Mouse (Mus musculus) left cerebral cortex, postnatal 25 days (tissue): ENCODE data around the gene Hic1. TPM values are rescaled to one million over a fixed set of nuclear protein-coding genes. Genes with fewer than 3 reads are reported as not detected.

Experiments used
- DNase-seq, 2 experiments: peaks; one replicate each; pipeline ENCODE4 v3.0.0; 2022; ENCODE audit warnings: low spot score in 2 of 2, mixed read lengths in 1 of 2
- intact Hi-C: fragments of 180-260 bp; cut with DNase I; formaldehyde crosslinking; loops from one replicate; pipeline ENCODE4 v1.15.1; 2025
- total RNA-seq, 2 experiments: library from RNA; stranded (reverse); gene quantifications; 2 replicates each; pipeline ENCODE4 v1.2.3; 2021

Gene Hic1
- total RNA-seq, 2 experiments from 2014 or later, result 3.3 to 3.5 TPM

GRCm38 (mm10) chr11:75171186-75171865 is 2.0 kb upstream of the Hic1 start:
- DNase-seq, result no peak
- intact Hi-C loops, result loop anchor here (10.0 kb wide), 2 partner anchors 337 to 403 kb away; partner anchors contain the start of gene Mnt

GRCm38 (mm10) chr11:75170136-75170751 is 925 bp upstream of the Hic1 start:
- intact Hi-C loops, result loop anchor here (10.0 kb wide), 2 partner anchors 335 to 405 kb away; partner anchors contain the start of gene Mnt
- peak; percentile 93 to 95 for DNase-seq

- intact Hi-C loops, result loop anchor here (1.0 kb wide), 2 partner anchors 186 to 221 kb away; no protein-coding TSS in a partner anchor
These were observed 543 bp downstream of the Hic1 start for GRCm38 (mm10) chr11:75168590-75169361.

GRCm38 (mm10) chr11:75167643-75168589 is 1.4 kb downstream of the Hic1 start:
- DNase-seq, result no peak
- intact Hi-C loops, result no loop called here

More at GRCm38 (mm10) chr11:75168590-75169361, 543 bp downstream of the Hic1 start:
- DNase-seq, result peak; percentile 75 to 79

GRCm38 (mm10) chr11:75166861-75167642 is 2.3 kb downstream of the Hic1 start:
- no peak for DNase-seq
- intact Hi-C loops, result no loop called here

- intact Hi-C loops, result no loop called here
- DNase-seq, result no peak
These were observed 3.0 kb downstream of the Hic1 start for GRCm38 (mm10) chr11:75166193-75166842.

GRCm38 (mm10) chr11:75165441-75166192 is 3.7 kb downstream of the Hic1 start:
- DNase-seq, result peak; percentile 82 to 83
- intact Hi-C loops, result loop anchor here (1.0 kb wide), 1 partner anchor 184 kb away; no protein-coding TSS in a partner anchor

- DNase-seq, result no peak
- intact Hi-C loops, result loop anchor here (1.0 to 5.0 kb wide), 2 partner anchors 112 to 183 kb away; no protein-coding TSS in a partner anchor
These were observed 4.6 kb downstream of the Hic1 start for GRCm38 (mm10) chr11:75164750-75165149.

- no peak for DNase-seq
- intact Hi-C loops, result loop anchor here (5.0 kb wide), 1 partner anchor 112 kb away; no protein-coding TSS in a partner anchor
These were observed 5.3 kb downstream of the Hic1 start for GRCm38 (mm10) chr11:75164051-75164450.

- DNase-seq, result no peak
- intact Hi-C loops, result loop anchor here (5.0 kb wide), 1 partner anchor 111 kb away; no protein-coding TSS in a partner anchor
These were observed 5.9 kb downstream of the Hic1 start for GRCm38 (mm10) chr11:75163379-75163778.

- no peak for DNase-seq
- intact Hi-C loops, result loop anchor here (5.0 kb wide), 1 partner anchor 110 kb away; no protein-coding TSS in a partner anchor
These were observed 6.7 kb downstream of the Hic1 start for GRCm38 (mm10) chr11:75162591-75163080.

GRCm38 (mm10) chr11:75161417-75162008 is 7.8 kb downstream of the Hic1 start:
- no peak for DNase-seq
- intact Hi-C loops, result loop anchor here (5.0 kb wide), 1 partner anchor 109 kb away; no protein-coding TSS in a partner anchor

GRCm38 (mm10) chr11:75160954-75161353 is 8.4 kb downstream of the Hic1 start:
- intact Hi-C loops, result loop anchor here (5.0 kb wide), 1 partner anchor 109 kb away; no protein-coding TSS in a partner anchor
- DNase-seq, result no peak

GRCm38 (mm10) chr11:75159564-75159963 is 9.8 kb downstream of the Hic1 start:
- DNase-seq, result no peak
- intact Hi-C loops, result no loop called here

- no peak for DNase-seq
- intact Hi-C loops, result no loop called here
These were observed 10.9 kb downstream of the Hic1 start for GRCm38 (mm10) chr11:75158432-75158831.

GRCm38 (mm10) chr11:75157901-75158300 is 11.4 kb downstream of the Hic1 start:
- intact Hi-C loops, result no loop called here
- no peak for DNase-seq
